Mouse (Mus musculus) kidney, embryonic 14.5 days (tissue): ENCODE measurements around the gene Rpp40. TPM values are rescaled to one million over a fixed set of nuclear protein-coding genes. Genes with fewer than 3 reads are reported as not detected.

ENCODE experiments used
- ATAC-seq: fragments of 200-750 bp; cut with Nextera tagmentation; 2 replicates; pipeline ENCODE4 v1.8.0; 2017; ENCODE audit warnings: moderate number of reproducible peaks, mild to moderate bottlenecking, moderate TSS enrichment, moderate library complexity; ENCODE audit not compliant: low FRiP score, low TSS enrichment
- H3K27ac ChIP-seq: fragments of 300-500 bp; sonication (generic); 2 replicates; pipeline ENCODE4 v1.5.1; 2014; ENCODE audit warnings: low read depth, mild to moderate bottlenecking, low read length, moderate library complexity, mixed read lengths
- H3K27me3 ChIP-seq: fragments of 300-500 bp; sonication (generic); 2 replicates; pipeline ENCODE4 v1.6.1; 2014; ENCODE audit warnings: mild to moderate bottlenecking, low read length; ENCODE audit not compliant: control insufficient read depth, insufficient read depth
- H3K36me3 ChIP-seq: fragments of 300-500 bp; sonication (generic); 2 replicates; pipeline ENCODE4 v1.6.1; 2014; ENCODE audit warnings: low read length, mixed read lengths; ENCODE audit not compliant: control insufficient read depth, insufficient read depth
- H3K4me1 ChIP-seq: fragments of 300-500 bp; sonication (generic); 2 replicates; pipeline ENCODE4 v1.6.1; 2014; ENCODE audit warnings: low read length, mixed read lengths; ENCODE audit not compliant: control insufficient read depth, insufficient read depth
- H3K4me2 ChIP-seq: fragments of 300-500 bp; sonication (generic); replicated peaks from 2 replicates; pipeline ENCODE4 v1.6.1; 2014; ENCODE audit warnings: low read depth, mild to moderate bottlenecking, low read length
- H3K4me3 ChIP-seq: fragments of 300-500 bp; sonication (generic); 2 replicates; pipeline ENCODE4 v1.5.1; 2014; ENCODE audit warnings: mild to moderate bottlenecking, low read length
- H3K9ac ChIP-seq: fragments of 300-500 bp; sonication (generic); 2 replicates; pipeline ENCODE4 v1.6.1; 2014; ENCODE audit warnings: low read depth, mild to moderate bottlenecking, low read length, moderate library complexity
- H3K9me3 ChIP-seq: fragments of 300-500 bp; sonication (generic); 2 replicates; pipeline ENCODE4 v1.6.1; 2016; ENCODE audit warnings: low read length; ENCODE audit not compliant: control insufficient read depth
- WGBS: fragments of 180-500 bp; shearing (Covaris S2); extraction: QIAGEN DNeasy Blood & Tissue Kit; methylation state at CpG from one replicate; pipeline ENCODE4 v1.1.7; 2014; 5-methylcytosine and 5-hydroxymethylcytosine counted together
- polyA plus RNA-seq: library from polyadenylated mRNA; unstranded; fragments of >200 nt; fragmentation: Nextera tagmentation; extraction: Ambion mirVana; gene quantifications from 2 replicates; pipeline ENCODE4 v1.2.1, GENCODE M21; 2014

The Rpp40 gene
- polyA plus RNA-seq, 1 experiment from 2014 or later, result 18.4 TPM

DNA sequence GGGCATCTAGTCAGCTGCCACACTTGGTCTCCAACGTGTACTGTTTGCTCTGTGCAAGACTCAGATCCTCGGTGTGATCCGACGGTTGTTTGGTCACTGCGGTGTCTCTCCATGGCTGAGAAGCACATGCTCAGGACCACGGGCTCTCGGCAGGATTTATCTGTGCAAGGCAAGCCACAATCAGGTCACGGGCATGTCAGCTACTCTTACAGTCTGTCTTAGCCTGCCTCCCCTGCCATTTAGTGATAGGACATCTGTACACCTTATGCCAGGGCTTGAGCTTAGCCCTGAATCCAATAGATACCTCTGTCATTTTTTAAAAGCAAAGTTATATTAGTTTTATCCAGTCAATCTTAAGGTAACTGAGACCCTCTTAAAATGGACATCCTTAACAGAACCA lies 35.5 kb downstream of the Rpp40 start:
- Histone ChIP-seq H3K4me2 (no peak overlapping the region), H3K4me1 (no peaks in the 10 kb centered on the region), H3K27me3 (no peaks in the 10 kb centered on the region), H3K9me3 (no peaks in the 10 kb centered on the region), H3K4me3 (no peak overlapping the region), H3K27ac (no peak overlapping the region), H3K36me3 (peaks cover 12% of the 10 kb centered on the region), H3K9ac (no peak overlapping the region)
- WGBS, result 89% methylated on average over 8 of the region's 8 CpGs
- ATAC-seq, result no peak

DNA sequence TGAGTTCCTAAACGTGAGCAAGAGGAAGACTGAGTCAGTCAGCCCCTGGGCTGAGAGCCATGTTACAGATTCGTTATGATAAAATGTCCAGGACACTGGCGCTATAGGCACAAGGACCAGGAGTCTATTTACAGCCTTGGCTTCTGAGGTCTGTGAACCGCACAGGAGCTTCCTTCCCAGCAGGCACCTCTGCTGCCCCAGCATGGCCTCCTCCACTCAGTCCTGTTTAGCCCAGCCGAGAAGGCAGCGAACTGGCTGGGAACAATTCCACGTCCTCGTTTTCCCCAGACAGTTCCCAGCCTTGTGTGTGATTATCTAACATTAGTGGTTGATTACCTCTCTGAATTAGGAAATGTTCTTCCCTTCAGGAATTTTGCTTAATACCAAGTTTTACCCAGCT lies 45.2 kb downstream of the Rpp40 start:
- Histone ChIP-seq H3K4me1 (no peaks in the 10 kb centered on the region), H3K4me3 (no peak overlapping the region), H3K27ac (no peak overlapping the region), H3K9ac (no peak overlapping the region), H3K4me2 (no peak overlapping the region), H3K36me3 (peaks cover 21% of the 10 kb centered on the region; the same call in 1 of the 2 replicates), H3K9me3 (no peaks in the 10 kb centered on the region), H3K27me3 (no peaks in the 10 kb centered on the region)
- WGBS, result 77% methylated on average over 8 of the region's 8 CpGs
- ATAC-seq, result no peak

DNA sequence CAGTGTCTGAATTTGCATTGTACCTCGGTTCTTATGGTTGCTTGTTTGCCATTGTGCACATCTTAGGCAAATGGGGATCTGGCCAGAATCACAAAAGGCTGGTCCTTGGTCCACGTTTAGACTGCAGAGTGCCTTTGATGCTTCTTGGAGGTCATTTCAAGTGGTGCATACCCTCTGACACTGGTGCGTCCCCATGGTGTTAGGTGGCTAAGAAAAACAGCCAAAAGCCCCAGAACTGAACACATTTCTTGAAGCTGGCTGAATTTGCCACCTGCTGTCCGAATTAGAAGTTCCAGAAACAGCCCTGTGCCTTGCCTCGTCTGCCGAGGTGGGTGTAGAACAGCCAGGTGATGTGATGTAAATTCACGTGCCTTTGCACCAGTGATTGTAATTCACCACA lies 48.7 kb downstream of the Rpp40 start:
- peaks cover 8% of the 10 kb centered on the region; the same call in 1 of the 2 replicates for H3K36me3 ChIP-seq
- no peaks in the 10 kb centered on the region for H3K9me3 ChIP-seq
- 78% methylated on average over 7 of the region's 7 CpGs for WGBS
- ATAC-seq, result no peak
- no peak overlapping the region for H3K9ac ChIP-seq
- H3K27ac ChIP-seq, result no peak overlapping the region
- no peak overlapping the region for H3K4me3 ChIP-seq
- H3K4me1 ChIP-seq, result no peaks in the 10 kb centered on the region
- H3K27me3 ChIP-seq, result no peaks in the 10 kb centered on the region
- no peak overlapping the region for H3K4me2 ChIP-seq

DNA sequence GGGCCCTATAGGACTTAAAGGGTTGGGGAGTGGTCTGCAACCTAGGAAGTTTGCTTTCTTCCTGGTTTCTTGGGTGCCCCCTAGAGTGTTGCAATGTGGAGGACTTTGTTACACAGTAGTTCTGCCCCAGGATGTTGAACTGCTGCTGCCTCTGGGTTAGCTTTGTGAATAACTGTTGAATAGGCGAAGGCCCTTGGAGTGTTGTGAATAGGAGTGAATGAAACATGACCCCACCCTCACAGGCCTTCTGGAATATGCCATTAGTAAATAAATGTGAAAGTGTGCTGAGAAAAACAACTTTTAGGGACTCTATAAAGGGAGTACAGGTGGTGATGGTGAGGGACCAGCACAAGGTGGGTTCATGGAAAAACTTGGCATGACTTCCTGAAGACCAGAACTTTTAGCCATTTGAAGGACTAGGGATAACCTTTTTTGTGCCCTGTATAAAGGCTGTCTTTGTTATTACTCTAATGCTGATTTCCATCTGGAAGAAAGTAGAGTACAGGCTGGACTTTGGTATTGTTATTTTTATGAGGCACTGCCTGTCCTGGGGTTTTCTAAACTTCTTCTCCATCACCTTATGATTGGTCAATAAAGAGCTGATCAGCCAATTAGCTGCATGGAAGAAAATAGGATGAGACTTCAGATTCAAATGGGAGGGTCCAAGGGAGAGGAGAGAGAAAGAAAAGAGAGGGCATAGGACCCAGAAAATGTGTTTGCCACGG lies 53.1 kb downstream of the Rpp40 start:
- WGBS, result 92% methylated on average over 2 of the region's 2 CpGs
- Histone ChIP-seq H3K27ac (no peak overlapping the region), H3K9ac (no peak overlapping the region), H3K27me3 (no peaks in the 10 kb centered on the region), H3K9me3 (no peaks in the 10 kb centered on the region), H3K36me3 (peaks cover 4% of the 10 kb centered on the region; the same call in 1 of the 2 replicates), H3K4me1 (no peaks in the 10 kb centered on the region), H3K4me2 (no peak overlapping the region), H3K4me3 (no peak overlapping the region)
- ATAC-seq, result no peak

DNA sequence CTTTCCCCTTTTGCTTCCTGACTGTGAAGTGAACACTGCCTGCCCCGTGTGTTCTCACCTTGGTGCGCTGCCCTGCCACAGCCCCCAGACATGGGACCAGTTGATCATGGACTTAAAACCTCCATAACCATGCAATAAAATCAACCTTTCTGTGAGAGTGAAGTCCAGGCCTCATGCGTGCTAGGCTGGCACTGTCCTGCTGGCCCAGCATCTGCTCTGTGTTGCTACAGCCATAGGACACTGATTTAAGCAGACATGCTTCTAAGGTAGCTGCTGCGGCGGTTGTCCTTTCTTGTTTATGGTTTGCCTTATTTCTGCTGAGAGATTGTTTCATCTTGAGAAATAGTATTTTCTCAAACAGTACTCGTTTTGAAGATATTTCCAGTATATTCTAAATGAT lies 54.6 kb downstream of the Rpp40 start:
- Histone ChIP-seq H3K27ac (no peak overlapping the region), H3K4me2 (no peak overlapping the region), H3K27me3 (no peaks in the 10 kb centered on the region), H3K4me3 (no peak overlapping the region), H3K36me3 (no peaks in the 10 kb centered on the region), H3K9me3 (no peaks in the 10 kb centered on the region), H3K4me1 (no peaks in the 10 kb centered on the region), H3K9ac (no peak overlapping the region)
- WGBS, result 93% methylated on average over 6 of the region's 6 CpGs
- no peak for ATAC-seq

DNA sequence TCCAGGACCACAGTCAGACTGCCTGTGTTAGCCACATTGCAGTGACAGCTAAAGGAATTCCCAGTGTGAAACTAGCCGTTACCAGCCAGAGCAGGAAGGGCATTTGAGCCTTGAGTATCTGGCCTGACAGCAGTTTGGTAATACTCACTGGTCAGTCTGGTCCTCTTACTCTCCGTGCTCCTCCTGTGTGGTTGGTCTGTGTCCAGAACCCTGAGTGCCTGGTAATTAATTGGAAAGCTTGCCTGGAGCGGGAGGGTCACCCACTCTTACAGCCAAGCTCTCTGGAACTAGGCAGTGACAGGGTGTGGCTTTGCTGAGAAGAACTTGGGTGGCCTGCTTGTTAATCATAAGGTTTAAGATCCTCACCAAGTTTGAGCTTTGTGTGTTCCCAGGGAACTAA lies 57.5 kb downstream of the Rpp40 start:
- Histone ChIP-seq H3K9me3 (no peaks in the 10 kb centered on the region), H3K27ac (no peak overlapping the region), H3K27me3 (no peaks in the 10 kb centered on the region), H3K36me3 (no peaks in the 10 kb centered on the region), H3K9ac (no peak overlapping the region), H3K4me2 (no peak overlapping the region), H3K4me3 (no peak overlapping the region), H3K4me1 (no peaks in the 10 kb centered on the region)
- WGBS, result 70% methylated on average over 3 of the region's 3 CpGs
- no peak; the same call in 1 of the 2 replicates for ATAC-seq

DNA sequence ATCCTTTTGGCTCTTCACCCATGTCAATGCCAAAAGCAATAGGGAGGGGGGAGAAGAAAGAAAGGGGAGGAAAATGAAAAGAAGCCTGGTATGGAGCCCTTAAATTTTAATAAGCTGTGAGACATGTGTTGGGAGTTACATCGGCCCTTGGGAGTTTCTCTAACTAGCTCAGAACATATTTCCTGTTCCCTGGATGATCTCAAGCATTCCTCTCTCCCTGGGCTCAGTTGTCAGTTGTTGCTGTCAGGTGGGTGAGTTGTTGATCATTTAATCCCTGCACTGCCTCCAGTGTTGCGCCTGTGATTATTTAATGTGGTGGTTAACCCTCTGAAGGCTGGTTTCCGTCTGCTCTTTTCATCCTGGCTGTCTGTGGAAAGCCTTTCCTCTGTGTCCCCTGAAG lies 60.9 kb downstream of the Rpp40 start:
- no peak for ATAC-seq
- Histone ChIP-seq H3K27me3 (no peaks in the 10 kb centered on the region), H3K9ac (no peak overlapping the region), H3K27ac (no peak overlapping the region), H3K36me3 (peaks cover 3% of the 10 kb centered on the region; the same call in 1 of the 2 replicates), H3K4me2 (no peak overlapping the region), H3K4me3 (no peak overlapping the region), H3K9me3 (no peaks in the 10 kb centered on the region), H3K4me1 (no peaks in the 10 kb centered on the region)
- WGBS, result 66% methylated on average over 3 of the region's 3 CpGs

Other genes starting within 250 kb of the Rpp40 start
- 11.9 and 18.4 TPM in 2 replicates for gene Cdyl, start 246.5 kb downstream of the Rpp40 start, polyA plus RNA-seq
- 0.31 and 0.41 TPM in 2 replicates for gene Ppp1r3g, start 52.5 kb upstream of the Rpp40 start, polyA plus RNA-seq
- gene Fars2, start 211.1 kb upstream of the Rpp40 start, polyA plus RNA-seq, result 29.4 and 31.7 TPM in 2 replicates
- gene Lyrm4, start 211.2 kb upstream of the Rpp40 start, polyA plus RNA-seq, result 28.4 and 29.9 TPM in 2 replicates